Mouse (Mus musculus): Measurements from ENCODE around the gene Galnt12. TPM values are rescaled to one million over a fixed set of nuclear protein-coding genes. Genes with fewer than 3 reads are reported as not detected.

The Galnt12 gene
- polyA plus RNA-seq, 1 experiment from 2014 or later: 0.60 TPM

GRCm38 (mm10) chr4:47161756-47162587 lies 70.3 kb downstream of the Galnt12 start:
- H3K9ac ChIP-seq (ENCODE audit: low read depth, low read length): no peak overlapping the region
- H3K9me3 ChIP-seq (replicated peaks; ENCODE audit: control insufficient read depth, low read length): no peaks in the 10 kb centered on the region
- no peak overlapping the region for H3K4me2 ChIP-seq (ENCODE audit: low read depth, low read length)
- H3K27ac ChIP-seq (ENCODE audit: low read length): no peak overlapping the region
- no peak for ATAC-seq (ENCODE audit: low read depth)
- H3K4me3 ChIP-seq (ENCODE audit: low read depth, low read length): no peak overlapping the region
- no peaks in the 10 kb centered on the region for H3K36me3 ChIP-seq (ENCODE audit: control insufficient read depth, insufficient read depth)
- no peaks in the 10 kb centered on the region for H3K4me1 ChIP-seq (ENCODE audit: control insufficient read depth, low read depth, low read length)
- H3K27me3 ChIP-seq (ENCODE audit: control insufficient read depth, insufficient read depth, low read depth, low read length): no peaks in the 10 kb centered on the region
- WGBS (ENCODE audit: insufficient replicate concordance): 39% methylated on average over 12 of the region's 12 CpGs

GRCm38 (mm10) chr4:47172314-47172713 lies 80.6 kb downstream of the Galnt12 start:
- no peak overlapping the region for H3K4me2 ChIP-seq (ENCODE audit: low read depth, low read length)
- 28% methylated on average over 1 of the region's 1 CpGs for WGBS (ENCODE audit: insufficient replicate concordance)
- no peak overlapping the region for H3K9ac ChIP-seq (ENCODE audit: low read depth, low read length)
- no peaks in the 10 kb centered on the region for H3K4me1 ChIP-seq (ENCODE audit: control insufficient read depth, low read depth, low read length)
- ATAC-seq (ENCODE audit: low read depth): no peak
- H3K9me3 ChIP-seq (replicated peaks; ENCODE audit: control insufficient read depth, low read length): no peaks in the 10 kb centered on the region
- H3K27me3 ChIP-seq (ENCODE audit: control insufficient read depth, insufficient read depth, low read depth, low read length): no peaks in the 10 kb centered on the region
- H3K36me3 ChIP-seq (ENCODE audit: control insufficient read depth, insufficient read depth): no peaks in the 10 kb centered on the region
- H3K27ac ChIP-seq (ENCODE audit: low read length): no peak overlapping the region
- H3K4me3 ChIP-seq (ENCODE audit: low read depth, low read length): no peak overlapping the region

Other genes with a start within 250 kb of the Galnt12 start
- 0.06 and 0.11 TPM in 2 replicates for gene Gabbr2, start 100.0 kb upstream of the Galnt12 start, polyA plus RNA-seq (2015; fragmentation: Nextera tagmentation; extraction: Ambion mirVana)
- 0.08 and 0.12 TPM in 2 replicates for gene Anks6, start 34.5 kb upstream of the Galnt12 start, polyA plus RNA-seq (2015; fragmentation: Nextera tagmentation; extraction: Ambion mirVana)
- gene Col15a1, start 116.3 kb downstream of the Galnt12 start, polyA plus RNA-seq (2015; fragmentation: Nextera tagmentation; extraction: Ambion mirVana): 0.30 and 0.57 TPM in 2 replicates

Measured in liver, embryonic 16.5 days (tissue).